Comparison of ENCODE assay signal across 8 mouse cellular contexts in the genomic region with DNA sequence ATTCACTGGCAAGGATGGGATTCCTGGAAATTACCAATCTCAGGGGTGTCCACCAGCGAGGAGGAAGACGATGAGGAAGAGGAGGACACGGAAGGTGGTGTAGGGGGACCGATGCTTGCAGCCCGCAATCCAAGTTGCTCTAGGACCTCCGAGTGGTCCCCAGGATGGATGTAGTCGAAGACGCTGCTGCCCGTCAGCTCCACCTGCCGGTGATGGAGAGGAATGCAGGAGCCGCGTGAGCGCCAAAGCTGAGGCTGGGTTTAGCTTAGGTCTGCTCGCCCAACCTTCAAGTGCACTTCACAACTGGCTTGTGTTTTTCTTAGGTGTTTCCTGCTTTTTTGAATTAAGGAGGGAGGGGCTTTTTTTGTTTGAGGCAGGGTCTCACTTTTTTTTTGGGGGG. TPM values are rescaled to one million over a fixed set of nuclear protein-coding genes. Genes with fewer than 3 reads are reported as not detected.
DNase-seq lines count a peak whose midpoint lies in the region; ATAC-seq and TF ChIP-seq lines count a peak whose summit lies in the region.

No protein-coding gene starts in this region.

- peak; percentile 91 for TF ChIP-seq CTCF in kidney, adult 2 months (conservative IDR thresholded peaks at IDR 0.05; ENCODE audit: insufficient read depth, insufficient read length, low read depth, low read length)

- WGBS in kidney, embryonic 15.5 days, result 1% methylated on average over 14 of the region's 14 CpGs
- WGBS in kidney, adult 2 months, result 2% methylated on average over 14 of the region's 14 CpGs
- WGBS in liver, embryonic 11.5 days, result 3% methylated on average over 14 of the region's 14 CpGs
- WGBS in neural tube, embryonic 12.5 days, result 5% methylated on average over 14 of the region's 14 CpGs
- 2% methylated on average over 14 of the region's 14 CpGs for WGBS in stomach, embryonic 15.5 days

- H3K27me3 ChIP-seq in kidney, embryonic 15.5 days, result peaks cover 37% of the 10 kb centered on the region
- no peaks in the 10 kb centered on the region for H3K27me3 ChIP-seq in kidney, adult 2 months (replicated peaks; ENCODE audit: control insufficient read depth, insufficient read depth, low read length)
- H3K27me3 ChIP-seq in liver, embryonic 11.5 days (replicated peaks; ENCODE audit: control insufficient read depth, insufficient read depth, low read length), result peaks cover 11% of the 10 kb centered on the region
- H3K27me3 ChIP-seq in neural tube, embryonic 12.5 days (replicated peaks), result peaks cover 16% of the 10 kb centered on the region; the same call in 1 of the 2 replicates
- H3K27me3 ChIP-seq in stomach, embryonic 15.5 days (replicated peaks), result peaks cover 7% of the 10 kb centered on the region; the same call in 1 of the 2 replicates

- TF ChIP-seq POLR2A in kidney, adult 2 months (IDR thresholded peaks at IDR 0.05; ENCODE audit: low read depth, low read length), result no peak

- no peak overlapping the region for H3K4me3 ChIP-seq in kidney, embryonic 15.5 days (replicated peaks)
- no peak overlapping the region for H3K4me3 ChIP-seq in kidney, adult 2 months (ENCODE audit: insufficient read depth, low read depth, low read length)
- no peak overlapping the region for H3K4me3 ChIP-seq in liver, embryonic 11.5 days (ENCODE audit: low read depth, low read length)
- no peak overlapping the region for H3K4me3 ChIP-seq in neural tube, embryonic 12.5 days
- no peak overlapping the region for H3K4me3 ChIP-seq in stomach, embryonic 15.5 days (replicated peaks)

- H3K27ac ChIP-seq in kidney, embryonic 15.5 days, result no peak overlapping the region
- H3K27ac ChIP-seq in kidney, adult 2 months (ENCODE audit: insufficient read depth, low read depth, low read length), result no peak overlapping the region
- no peak overlapping the region for H3K27ac ChIP-seq in liver, embryonic 11.5 days (ENCODE audit: low read depth, low read length)
- no peak overlapping the region for H3K27ac ChIP-seq in neural tube, embryonic 12.5 days
- no peak overlapping the region for H3K27ac ChIP-seq in stomach, embryonic 15.5 days

- H3K36me3 ChIP-seq in kidney, embryonic 15.5 days, result no peaks in the 10 kb centered on the region
- H3K36me3 ChIP-seq in kidney, adult 2 months (ENCODE audit: control insufficient read depth, insufficient read depth, low read length), result no peaks in the 10 kb centered on the region
- H3K36me3 ChIP-seq in liver, embryonic 11.5 days (ENCODE audit: control insufficient read depth, insufficient read depth, low read length), result no peaks in the 10 kb centered on the region
- H3K36me3 ChIP-seq in neural tube, embryonic 12.5 days, result peaks cover 3% of the 10 kb centered on the region; the same call in 1 of the 2 replicates
- no peaks in the 10 kb centered on the region for H3K36me3 ChIP-seq in stomach, embryonic 15.5 days

- DNase-seq in kidney, adult 11 months, result peak; percentile 61
- DNase-seq in cerebellum, postnatal 36 days, result peak; percentile 82 to 84
- peak; percentile 87 for DNase-seq in gastrocnemius, postnatal 10 days
- DNase-seq in kidney, adult 2 months, result peak; percentile 80
- DNase-seq in liver, embryonic 11.5 days (ENCODE audit: low spot score), result peak; percentile 79

- no peak overlapping the region for H3K9ac ChIP-seq in kidney, embryonic 15.5 days
- no peak overlapping the region for H3K9ac ChIP-seq in liver, embryonic 11.5 days (ENCODE audit: low read depth, low read length)
- H3K9ac ChIP-seq in neural tube, embryonic 12.5 days, result no peak overlapping the region
- no peak overlapping the region for H3K9ac ChIP-seq in stomach, embryonic 15.5 days

- H3K4me1 ChIP-seq in kidney, embryonic 15.5 days, result no peaks in the 10 kb centered on the region
- H3K4me1 ChIP-seq in kidney, adult 2 months (ENCODE audit: control insufficient read depth, insufficient read depth, low read length), result no peaks in the 10 kb centered on the region
- no peaks in the 10 kb centered on the region for H3K4me1 ChIP-seq in liver, embryonic 11.5 days (replicated peaks; ENCODE audit: control insufficient read depth, insufficient read depth, low read length)
- H3K4me1 ChIP-seq in neural tube, embryonic 12.5 days, result 0 out of 2 replicates have a peak, but pooled peaks cover 5% of the 10 kb centered on the region
- H3K4me1 ChIP-seq in stomach, embryonic 15.5 days, result no peaks in the 10 kb centered on the region

- H3K9me3 ChIP-seq in kidney, embryonic 15.5 days (replicated peaks), result no peaks in the 10 kb centered on the region
- H3K9me3 ChIP-seq in liver, embryonic 11.5 days (ENCODE audit: control insufficient read depth, low read length), result no peaks in the 10 kb centered on the region
- H3K9me3 ChIP-seq in neural tube, embryonic 12.5 days, result no peaks in the 10 kb centered on the region; the same call in 1 of the 2 replicates
- H3K9me3 ChIP-seq in stomach, embryonic 15.5 days, result no peaks in the 10 kb centered on the region

- H3K4me2 ChIP-seq in kidney, embryonic 15.5 days, result no peak overlapping the region
- H3K4me2 ChIP-seq in liver, embryonic 11.5 days, result no peak overlapping the region
- H3K4me2 ChIP-seq in neural tube, embryonic 12.5 days (replicated peaks), result no peak overlapping the region
- H3K4me2 ChIP-seq in stomach, embryonic 15.5 days, result no peak overlapping the region

- ATAC-seq in kidney, embryonic 15.5 days (replicated peaks; ENCODE audit: low FRiP score), result no peak; the same call in 1 of the 2 replicates
- peak; percentile 40; the same call in 1 of the 2 replicates for ATAC-seq in liver, embryonic 11.5 days (replicated peaks; ENCODE audit: low FRiP score)
- ATAC-seq in neural tube, embryonic 12.5 days (ENCODE audit: low FRiP score, low read depth), result 0 out of 2 replicates have a peak, but pooled peaks have one; percentile 48
- ATAC-seq in stomach, embryonic 15.5 days (ENCODE audit: insufficient read depth, low FRiP score, low read depth), result peak; percentile 20

RNA-seq across cellular contexts. Expression of a gene that starts 10.6 kb away (rescaled TPM):
- 51.0 and 55.9 TPM in 2 replicates for polyA plus RNA-seq in kidney, embryonic 15.5 days (2015; fragmentation: Nextera tagmentation; extraction: Ambion mirVana)
- 10 to 100 TPM; 18.8 to 18.9 TPM for total RNA-seq in gastrocnemius, postnatal 10 days (2021)
- 112 and 125 TPM in 2 replicates for polyA plus RNA-seq in kidney, adult 2 months (2012; rRNA removed)
- 54.4 and 54.5 TPM in 2 replicates for polyA plus RNA-seq in liver, embryonic 11.5 days (2014; fragmentation: Nextera tagmentation; extraction: Ambion mirVana)
- 58.5 and 66.6 TPM in 2 replicates for polyA plus RNA-seq in neural tube, embryonic 12.5 days (2016; fragmentation: Nextera tagmentation; extraction: Ambion mirVana)
- 48.5 and 57.0 TPM in 2 replicates for polyA plus RNA-seq in stomach, embryonic 15.5 days (2015; fragmentation: Nextera tagmentation; extraction: Ambion mirVana)

RNA-seq across cellular contexts. Expression of a gene that starts 14.3 kb away (rescaled TPM):
- 0.38 and 0.51 TPM in 2 replicates for polyA plus RNA-seq in kidney, embryonic 15.5 days (2015; fragmentation: Nextera tagmentation; extraction: Ambion mirVana)
- total RNA-seq in gastrocnemius, postnatal 10 days (2021), result not detected
- not detected in 2 replicates for polyA plus RNA-seq in kidney, adult 2 months (2012; rRNA removed)
- polyA plus RNA-seq in liver, embryonic 11.5 days (2014; fragmentation: Nextera tagmentation; extraction: Ambion mirVana), result 0.18 and 0.22 TPM in 2 replicates
- 1.0 and 1.4 TPM in 2 replicates for polyA plus RNA-seq in neural tube, embryonic 12.5 days (2016; fragmentation: Nextera tagmentation; extraction: Ambion mirVana)
- 0.33 and 0.49 TPM in 2 replicates for polyA plus RNA-seq in stomach, embryonic 15.5 days (2015; fragmentation: Nextera tagmentation; extraction: Ambion mirVana)
